Mouse (Mus musculus) heart, embryonic 14.5 days (tissue): ENCODE data around the gene Psmb10. TPM values are rescaled to one million over a fixed set of nuclear protein-coding genes. Genes with fewer than 3 reads are reported as not detected.

Source experiments
- ATAC-seq: fragments of 200-750 bp; cut with Nextera tagmentation; 2 replicates; pipeline ENCODE4 v1.8.0; 2017; ENCODE audit warnings: low read depth, moderate TSS enrichment; ENCODE audit not compliant: insufficient number of reproducible peaks, insufficient read depth, low FRiP score
- H3K27ac ChIP-seq, 2 experiments: fragments of 200-500 bp in 1 of 2; fragments of 300-500 bp in 1 of 2; sonication (generic) in 1 of 2; replicated peaks in 1 of 2; 2 replicates each; pipeline ENCODE4 v1.5.1; 2012 to 2014; ENCODE audit warnings: low read depth in 2 of 2, low read length in 2 of 2, control low read depth in 1 of 2, mild to moderate bottlenecking in 1 of 2, mixed read lengths in 1 of 2; ENCODE audit not compliant: control insufficient read depth in 1 of 2, insufficient read depth in 1 of 2
- H3K27me3 ChIP-seq: fragments of 300-500 bp; sonication (generic); 2 replicates; pipeline ENCODE4 v1.6.1; 2014; ENCODE audit warnings: mild to moderate bottlenecking, low read length, control low read depth; ENCODE audit not compliant: control insufficient read depth, insufficient read depth
- H3K36me3 ChIP-seq: fragments of 300-500 bp; sonication (generic); 2 replicates; pipeline ENCODE4 v1.6.1; 2014; ENCODE audit warnings: mild to moderate bottlenecking, control low read depth, low read length, mixed read lengths; ENCODE audit not compliant: control insufficient read depth, insufficient read depth
- H3K4me1 ChIP-seq, 2 experiments: fragments of 200-500 bp in 1 of 2; fragments of 300-500 bp in 1 of 2; sonication (generic) in 1 of 2; 2 replicates each; pipeline ENCODE4 v1.6.1; 2012 to 2014; ENCODE audit warnings: low read length in 2 of 2, control low read depth in 1 of 2, mixed read lengths in 1 of 2; ENCODE audit not compliant: control insufficient read depth in 2 of 2, insufficient read depth in 2 of 2
- H3K4me2 ChIP-seq: fragments of 300-500 bp; sonication (generic); 2 replicates; pipeline ENCODE4 v1.6.1; 2014; ENCODE audit warnings: mild to moderate bottlenecking, low read length
- H3K4me3 ChIP-seq, 2 experiments: fragments of 200-500 bp in 1 of 2; fragments of 300-500 bp in 1 of 2; sonication (generic) in 1 of 2; 2 replicates each; pipeline ENCODE4 v1.5.1; 2012 to 2014; ENCODE audit warnings: low read length in 2 of 2, mild to moderate bottlenecking in 2 of 2, control low read depth in 1 of 2, low read depth in 1 of 2, moderate library complexity in 1 of 2; ENCODE audit not compliant: control insufficient read depth in 1 of 2, insufficient read depth in 1 of 2
- H3K9ac ChIP-seq: fragments of 300-500 bp; sonication (generic); 2 replicates; pipeline ENCODE4 v1.6.1; 2014; ENCODE audit warnings: mild to moderate bottlenecking, low read length
- H3K9me3 ChIP-seq: fragments of 300-500 bp; sonication (generic); 2 replicates; pipeline ENCODE4 v1.6.1; 2016; ENCODE audit warnings: low read length, control low read depth; ENCODE audit not compliant: control insufficient read depth
- WGBS: fragments of 180-500 bp; shearing (Covaris S2); extraction: QIAGEN DNeasy Blood & Tissue Kit; methylation state at CpG from one replicate; pipeline ENCODE4 v1.1.7; 2014; 5-methylcytosine and 5-hydroxymethylcytosine counted together
- microRNA-seq: library from miRNA; unstranded; fragments of <30 nt; microRNA quantifications from one replicate; pipeline ENCODE4, GENCODE M21; 2016
- polyA plus RNA-seq: library from polyadenylated mRNA; unstranded; fragments of >200 nt; fragmentation: Nextera tagmentation; extraction: Ambion mirVana; gene quantifications from 2 replicates; pipeline ENCODE4 v1.2.1, GENCODE M21; 2014

Psmb10 gene
- polyA plus RNA-seq, 1 experiment from 2014 or later, result 73.7 TPM

DNA sequence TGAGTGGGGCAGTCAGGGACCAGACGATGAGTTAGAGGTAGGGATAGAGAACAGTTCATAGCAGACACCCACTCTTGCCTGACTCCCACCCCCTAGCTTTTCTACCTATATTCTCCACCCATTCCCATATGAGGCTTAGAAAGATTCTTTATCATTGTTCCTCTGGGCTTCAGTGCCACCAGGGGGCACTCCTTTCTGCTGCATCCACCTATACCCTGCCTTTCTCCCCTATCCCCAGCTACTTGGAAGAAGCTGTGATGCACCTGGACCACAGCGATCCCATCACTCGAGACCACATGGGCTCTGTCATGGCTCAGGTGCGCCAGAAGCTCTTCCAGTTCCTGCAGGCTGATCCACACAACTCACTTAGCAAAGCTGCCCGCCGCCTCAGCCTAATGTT, 45.8 kb downstream of the Psmb10 start:
- Histone ChIP-seq H3K9me3 (no peaks in the 10 kb centered on the region), H3K9ac (no peak overlapping the region), H3K27me3 (no peaks in the 10 kb centered on the region), H3K27ac (no peak overlapping the region), H3K4me1 (peaks cover 4 to 6% of the 10 kb centered on the region in 2 experiments; a peak in 2 of 4 replicates), H3K4me3 (no peak overlapping the region), H3K4me2 (no peak overlapping the region), H3K36me3 (peaks cover 67% of the 10 kb centered on the region)
- 83% methylated on average over 6 of the region's 6 CpGs for WGBS
- no peak for ATAC-seq

DNA sequence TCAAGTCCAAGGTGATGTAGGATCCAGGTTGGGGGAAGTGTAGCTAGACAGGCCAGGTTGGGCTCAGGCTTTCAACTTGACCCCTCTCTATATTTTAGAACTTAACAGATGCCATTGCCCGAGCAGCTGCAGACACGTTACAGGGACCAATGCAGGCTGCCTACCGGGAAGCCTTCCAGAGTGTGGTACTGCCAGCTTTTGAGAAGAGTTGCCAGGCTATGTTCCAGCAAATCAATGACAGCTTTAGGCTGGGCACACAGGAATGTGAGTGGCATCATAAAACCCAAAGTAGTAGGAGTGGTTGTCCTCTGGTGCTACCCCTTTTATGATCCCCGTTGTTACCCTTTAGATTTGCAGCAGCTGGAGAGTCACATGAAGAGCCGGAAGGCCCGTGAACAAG, 47.4 kb downstream of the Psmb10 start:
- Histone ChIP-seq H3K36me3 (peaks cover 82% of the 10 kb centered on the region), H3K27ac (no peak overlapping the region), H3K4me1 (peaks cover 4 to 6% of the 10 kb centered on the region in 2 experiments; a peak in 2 of 4 replicates), H3K27me3 (no peaks in the 10 kb centered on the region), H3K4me2 (no peak overlapping the region), H3K4me3 (no peak overlapping the region), H3K9me3 (no peaks in the 10 kb centered on the region), H3K9ac (no peak overlapping the region)
- ATAC-seq, result no peak
- WGBS, result 95% methylated on average over 6 of the region's 6 CpGs

DNA sequence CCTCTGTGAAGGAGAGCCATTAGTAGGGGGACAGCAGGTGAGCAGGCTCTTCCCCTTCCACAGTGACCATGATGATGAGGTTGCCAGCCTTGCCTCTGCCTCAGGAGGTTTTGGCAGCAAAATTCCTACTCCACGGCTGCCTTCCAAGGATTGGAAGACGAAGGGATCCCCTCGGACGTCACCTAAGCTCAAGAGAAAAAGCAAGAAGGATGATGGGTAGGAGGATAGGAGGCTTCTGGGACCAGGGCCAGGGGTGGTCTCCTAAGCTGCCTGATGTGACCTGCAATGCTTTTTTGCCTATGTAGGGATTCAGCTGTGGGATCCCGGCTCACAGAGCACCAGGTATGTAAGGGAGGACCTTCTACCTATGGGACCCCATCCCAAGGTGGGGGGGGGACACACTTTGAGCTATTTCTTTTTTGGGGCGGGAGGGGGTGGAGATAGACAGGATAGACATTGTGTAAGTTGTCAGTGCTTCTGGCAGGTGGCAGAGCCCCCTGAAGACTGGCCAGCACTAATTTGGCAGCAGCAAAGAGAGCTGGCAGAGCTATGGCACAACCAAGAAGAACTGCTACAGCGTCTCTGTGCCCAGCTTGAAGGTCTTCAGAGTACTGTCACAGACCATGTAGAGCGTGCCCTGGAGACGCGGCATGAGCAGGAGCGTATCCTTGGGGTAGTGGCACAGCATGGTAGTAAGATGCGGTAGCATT, 48.3 kb downstream of the Psmb10 start:
- Histone ChIP-seq H3K36me3 (peaks cover 87% of the 10 kb centered on the region), H3K4me2 (no peak overlapping the region), H3K4me3 (no peak overlapping the region), H3K27me3 (no peaks in the 10 kb centered on the region), H3K4me1 (peaks cover 4 to 6% of the 10 kb centered on the region in 2 experiments; a peak in 2 of 4 replicates), H3K27ac (no peak overlapping the region), H3K9ac (no peak overlapping the region), H3K9me3 (no peaks in the 10 kb centered on the region)
- WGBS, result 91% methylated on average over 12 of the region's 12 CpGs
- ATAC-seq, result no peak

Small RNA genes within 50 kb of the gene (microRNA-seq; reads per million reads assigned to microRNA genes)
- not detected for gene Mir7074

Other genes with a start within 250 kb of the Psmb10 start
- 39.7 and 41.7 TPM in 2 replicates for gene Acd, start 237.3 kb downstream of the Psmb10 start, polyA plus RNA-seq
- 12.9 and 17.3 TPM in 2 replicates for gene Pard6a, start 237.3 kb downstream of the Psmb10 start, polyA plus RNA-seq
- not detected in 2 replicates for gene 4933405L10Rik, start 230.8 kb downstream of the Psmb10 start, polyA plus RNA-seq
- gene Enkd1, start 230.2 kb downstream of the Psmb10 start, polyA plus RNA-seq, result 9.3 and 10.1 TPM in 2 replicates
- gene Gfod2, start 179.8 kb downstream of the Psmb10 start, polyA plus RNA-seq, result 6.8 and 8.9 TPM in 2 replicates
- gene Ranbp10, start 111.1 kb downstream of the Psmb10 start, polyA plus RNA-seq, result 10.6 and 11.5 TPM in 2 replicates
- not detected in 2 replicates for gene Tsnaxip1, start 110.7 kb downstream of the Psmb10 start, polyA plus RNA-seq
- 34.7 and 37.2 TPM in 2 replicates for gene Cenpt, start 85.2 kb downstream of the Psmb10 start, polyA plus RNA-seq
- 41.9 and 42.5 TPM in 2 replicates for gene Thap11, start 83.3 kb downstream of the Psmb10 start, polyA plus RNA-seq
- gene Nutf2, start 77.9 kb downstream of the Psmb10 start, polyA plus RNA-seq, result 190 and 205 TPM in 2 replicates
- gene Edc4, start 57.6 kb downstream of the Psmb10 start, polyA plus RNA-seq, result 24.0 and 27.7 TPM in 2 replicates
- 1.1 and 1.2 TPM in 2 replicates for gene Nrn1l, start 44.9 kb downstream of the Psmb10 start, polyA plus RNA-seq
- gene Pskh1, start 38.0 kb downstream of the Psmb10 start, polyA plus RNA-seq, result 17.6 and 18.6 TPM in 2 replicates
- gene Ctrl, start 4.6 kb downstream of the Psmb10 start, polyA plus RNA-seq, result 0.43 and 1.1 TPM in 2 replicates
- 1.2 and 1.3 TPM in 2 replicates for gene Lcat, start 4.9 kb upstream of the Psmb10 start, polyA plus RNA-seq
- gene Slc12a4, start 27.7 kb upstream of the Psmb10 start, polyA plus RNA-seq, result 32.7 and 38.4 TPM in 2 replicates
- not detected in 2 replicates for gene Dpep3, start 41.0 kb upstream of the Psmb10 start, polyA plus RNA-seq
- gene Dus2, start 52.9 kb upstream of the Psmb10 start, polyA plus RNA-seq, result 13.5 and 15.2 TPM in 2 replicates
- 0.24 TPM in 1 of 2 replicates, not detected in the other for gene Dpep2nb, start 67.5 kb upstream of the Psmb10 start, polyA plus RNA-seq
- 11.6 and 13.1 TPM in 2 replicates for gene Ddx28, start 73.4 kb upstream of the Psmb10 start, polyA plus RNA-seq
- 4.5 and 4.7 TPM in 2 replicates for gene Nfatc3, start 120.4 kb upstream of the Psmb10 start, polyA plus RNA-seq
- gene Esrp2, start 198.5 kb upstream of the Psmb10 start, polyA plus RNA-seq, result 0.34 and 0.55 TPM in 2 replicates
- gene Pla2g15, start 212.0 kb upstream of the Psmb10 start, polyA plus RNA-seq, result 2.4 and 2.5 TPM in 2 replicates
- gene Slc7a6, start 230.4 kb upstream of the Psmb10 start, polyA plus RNA-seq, result 40.4 TPM in 2 replicates